Mouse (Mus musculus): ENCODE measurements around the gene Gon7. TPM values are rescaled to one million over a fixed set of nuclear protein-coding genes. Genes with fewer than 3 reads are reported as not detected.

Gene Gon7
- polyA plus RNA-seq (2012; rRNA removed) = 4.6 and 5.5 TPM in 2 replicates

GRCm38 (mm10) chr12:102757689-102758402, at the start of gene Gon7, which contains the start of the genes Gm28051 and Ubr7:
Gon7 (minus strand) TSS chr12:102757803.
Gm28051 (minus strand) TSS chr12:102757765.
Ubr7 (plus strand) TSS chr12:102757967.

DNA sequence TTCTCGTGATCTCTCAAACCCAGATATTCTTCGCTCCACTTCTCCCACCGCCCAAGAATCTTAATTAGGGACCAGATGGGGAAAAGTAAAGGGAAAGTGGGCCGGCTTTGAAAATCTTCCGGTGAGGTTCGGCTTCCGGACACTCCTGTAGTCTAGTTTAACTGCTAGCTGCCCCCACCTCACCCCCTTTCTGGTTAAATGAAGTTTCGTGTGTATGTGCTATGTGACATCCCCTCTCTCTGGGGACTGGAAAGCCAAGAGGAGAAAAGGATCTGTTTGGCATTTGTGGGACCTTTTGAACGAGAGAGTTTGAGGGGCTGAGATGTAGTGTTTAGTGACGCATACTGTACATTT, 777 bp upstream of the Gon7 start, which contains the start of gene Gm20604:
TSS of gene Gm20604 (minus strand) at position 270 of the 354 bp plus-strand sequence.

GRCm38 (mm10) chr12:102743589-102744574, 13.7 kb downstream of the Gon7 start, which contains the start of the genes Moap1 and Tmem251:
Moap1 (minus strand) TSS chr12:102743661.
Tmem251 (plus strand) TSS chr12:102743762.

GRCm38 (mm10) chr12:102704457-102705198, 53.0 kb downstream of the Gon7 start, which contains the start of gene Itpk1:
Itpk1 (minus strand) TSS chr12:102704930.

Other genes starting within 250 kb of the Gon7 start
- gene Chga, start 202.8 kb downstream of the Gon7 start, polyA plus RNA-seq (2012; rRNA removed) = 425 TPM in 2 replicates
- gene Itpk1, start 52.9 kb downstream of the Gon7 start, polyA plus RNA-seq (2012; rRNA removed) = 44.7 and 49.4 TPM in 2 replicates
- gene Moap1, start 14.1 kb downstream of the Gon7 start, polyA plus RNA-seq (2012; rRNA removed) = 0.22 and 0.43 TPM in 2 replicates
- 1.2 and 2.5 TPM in 2 replicates for gene Tmem251, start 14.0 kb downstream of the Gon7 start, polyA plus RNA-seq (2012; rRNA removed)
- gene Gm28051, start within 50 bp of the Gon7 start, polyA plus RNA-seq (2012; rRNA removed) = not detected in 2 replicates
- gene Ubr7, start 164 bp upstream of the Gon7 start, polyA plus RNA-seq (2012; rRNA removed) = 2.2 and 3.3 TPM in 2 replicates
- 0.14 and 0.18 TPM in 2 replicates for gene Gm20604, start 869 bp upstream of the Gon7 start, polyA plus RNA-seq (2012; rRNA removed)
- gene Btbd7, start 120.7 kb upstream of the Gon7 start, polyA plus RNA-seq (2012; rRNA removed) = 2.6 and 3.3 TPM in 2 replicates
- not detected in 2 replicates for gene Cox8c, start 141.5 kb upstream of the Gon7 start, polyA plus RNA-seq (2012; rRNA removed)
- 0.09 and 1.6 TPM in 2 replicates for gene Unc79, start 191.1 kb upstream of the Gon7 start, polyA plus RNA-seq (2012; rRNA removed)

Data from stomach, adult 2 months (tissue).